Mouse (Mus musculus) activated CD4-positive, CD25-positive, alpha-beta regulatory T cell (primary cell): Measurements from ENCODE around the gene Tbx20. TPM values are rescaled to one million over a fixed set of nuclear protein-coding genes. Genes with fewer than 3 reads are reported as not detected.

Experiments
- polyA plus RNA-seq, 2 experiments: library from polyadenylated mRNA; unstranded; fragments of 100-300 nt; shearing (Covaris generic); gene quantifications; one replicate each; pipeline ENCODE4 v1.2.1; 2017

Tbx20 gene
- under 1 TPM in 1 of 2 experiments, not detected in 1; 0.17 TPM for polyA plus RNA-seq

DNA sequence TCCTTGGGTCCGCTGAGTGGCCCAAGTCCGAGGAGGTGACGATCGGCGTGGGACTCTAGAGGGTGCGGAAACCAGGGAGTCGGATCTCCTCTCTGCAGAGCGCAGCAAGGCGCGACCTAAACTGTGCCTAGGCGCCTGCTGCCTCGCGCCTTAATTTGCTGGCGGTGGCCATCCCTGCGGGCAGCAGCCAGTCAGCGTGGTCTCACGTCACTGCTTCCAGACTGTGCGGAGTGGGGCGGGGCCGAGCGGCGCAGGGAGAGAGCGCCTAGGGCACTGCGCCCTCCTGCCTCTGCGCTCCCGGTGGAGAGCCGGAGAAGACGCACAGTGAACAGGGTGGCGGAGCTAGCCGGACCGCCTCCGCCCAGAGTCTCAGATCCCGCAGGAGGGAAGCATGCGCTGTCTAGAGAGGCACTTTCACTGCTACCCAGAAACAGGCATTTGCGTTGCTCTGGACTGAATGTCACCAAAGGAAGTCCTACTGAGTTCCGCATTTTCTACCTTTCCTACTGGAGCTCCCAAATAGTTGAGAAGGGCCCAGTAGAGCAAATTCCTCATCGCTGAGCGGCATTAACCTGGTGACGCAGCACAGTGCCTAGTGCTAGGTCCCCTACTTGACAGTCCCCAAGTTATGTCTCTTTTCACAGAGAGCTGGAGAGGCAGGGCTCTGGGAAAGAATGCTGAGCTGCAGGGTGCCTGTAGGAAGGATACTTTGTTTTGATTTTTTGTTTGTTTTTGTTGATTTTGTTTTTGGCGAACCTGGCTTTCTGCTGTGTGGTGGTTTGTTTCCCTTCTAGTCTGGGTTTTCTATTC lies at the start of gene Tbx20:
Tbx20 (minus strand) TSS at position 144 of the 810 bp plus-strand sequence.

DNA sequence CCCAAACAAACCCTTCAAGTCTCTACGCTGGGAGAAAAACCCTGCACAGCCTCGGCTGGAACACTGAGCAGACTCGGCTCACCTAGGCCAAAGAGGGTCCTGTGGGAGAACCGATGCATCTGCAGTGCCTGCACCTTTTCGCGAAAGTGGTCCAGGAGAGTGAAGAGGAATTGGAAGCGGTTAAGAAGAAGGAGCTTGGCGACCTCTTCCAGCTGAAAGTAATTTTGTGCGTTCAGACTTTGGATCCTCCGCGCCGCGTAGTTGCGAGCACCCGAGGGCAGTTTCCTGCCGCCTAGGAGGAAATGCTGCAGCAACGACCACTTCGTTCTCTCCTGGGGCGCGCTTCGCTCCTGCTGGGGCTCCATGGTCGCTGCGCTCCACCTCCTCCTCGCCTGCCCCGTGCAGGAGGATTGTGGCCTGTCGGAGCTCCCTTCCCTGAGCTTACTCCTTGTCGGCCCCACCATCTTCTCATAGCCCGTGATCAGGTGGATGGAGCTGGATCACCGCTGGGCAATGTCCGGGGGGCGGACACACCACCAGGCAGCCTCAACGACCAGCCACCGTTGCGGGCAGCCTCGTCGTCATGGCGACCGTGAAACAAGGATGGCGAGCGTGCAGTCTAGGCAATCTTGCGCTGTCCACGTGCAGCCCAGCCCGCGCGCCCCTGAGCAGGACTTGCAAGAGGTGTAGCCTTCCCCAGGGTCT lies 78.3 kb downstream of the Tbx20 start, which contains the start of gene Dpy19l2:
Dpy19l2 (minus strand) TSS at position 594 of the 705 bp plus-strand sequence.

Other genes with a start within 250 kb of the Tbx20 start
- not detected for gene Cypt4, start 149.1 kb downstream of the Tbx20 start, polyA plus RNA-seq
- not detected for gene Dpy19l2, start 78.0 kb downstream of the Tbx20 start, polyA plus RNA-seq